Mouse (Mus musculus) ES-Bruce4 (cell line): Measurements from ENCODE around the gene 1700113H08Rik. TPM values are rescaled to one million over a fixed set of nuclear protein-coding genes. Genes with fewer than 3 reads are reported as not detected.

Experiments
- H3K27ac ChIP-seq: 2 replicates; pipeline ENCODE4 v1.5.1; 2012; ENCODE audit warnings: low read length, inconsistent platforms; ENCODE audit not compliant: insufficient read depth
- H3K27me3 ChIP-seq: 2 replicates; pipeline ENCODE4 v1.6.1; 2012; ENCODE audit warnings: mild to moderate bottlenecking, low read length, inconsistent platforms; ENCODE audit not compliant: control insufficient read depth, poor library complexity, insufficient read depth, severe bottlenecking
- H3K36me3 ChIP-seq: 2 replicates; pipeline ENCODE4 v1.6.1; 2012; ENCODE audit warnings: inconsistent platforms, mild to moderate bottlenecking, low read length, moderate library complexity; ENCODE audit not compliant: control insufficient read depth, poor library complexity, insufficient read depth, severe bottlenecking
- H3K4me1 ChIP-seq: one replicate; pipeline ENCODE4 v1.8.1; 2011; ENCODE audit warnings: low read length; ENCODE audit not compliant: control insufficient read depth, insufficient read depth
- H3K4me3 ChIP-seq: 2 replicates; pipeline ENCODE4 v1.5.1; 2011; ENCODE audit warnings: low read depth, mild to moderate bottlenecking, low read length
- H3K9ac ChIP-seq: 2 replicates; pipeline ENCODE4 v1.6.1; 2012; ENCODE audit warnings: low read depth, mild to moderate bottlenecking, inconsistent platforms; ENCODE audit not compliant: poor library complexity, severe bottlenecking
- H3K9me3 ChIP-seq: replicated peaks from 2 replicates; pipeline ENCODE4 v1.6.1; 2012; ENCODE audit warnings: mild to moderate bottlenecking, low read length, inconsistent platforms; ENCODE audit not compliant: control insufficient read depth, poor library complexity, insufficient read depth, severe bottlenecking
- CTCF ChIP-seq: IDR thresholded peaks from one replicate; pipeline ENCODE4 v1.8.1; 2011; ENCODE audit warnings: low read depth, low read length
- EP300 ChIP-seq: IDR thresholded peaks from 2 replicates; pipeline ENCODE4 v1.6.1; 2011; ENCODE audit warnings: low read depth, low read length; ENCODE audit not compliant: insufficient read depth
- POLR2A ChIP-seq: IDR thresholded peaks from one replicate; pipeline ENCODE4 v1.8.1; 2011; ENCODE audit warnings: low read length; ENCODE audit not compliant: insufficient read depth
- polyA plus RNA-seq: library from polyadenylated mRNA; stranded (reverse); fragments of >200 nt; gene quantifications from 2 replicates; pipeline ENCODE4 v1.2.4, GENCODE M21; 2011; ENCODE audit warnings: low read depth; ENCODE audit not compliant: missing spikeins, insufficient read depth, insufficient read length

1700113H08Rik gene
- polyA plus RNA-seq, 1 experiment = not detected

- H3K9ac ChIP-seq = no peak overlapping the region
- no peak overlapping the region for H3K4me3 ChIP-seq
- no peak overlapping the region for H3K27ac ChIP-seq
- no peaks in the 10 kb centered on the region for H3K36me3 ChIP-seq
- H3K9me3 ChIP-seq = no peaks in the 10 kb centered on the region
- no peak for TF ChIP-seq CTCF
- no peak for TF ChIP-seq EP300
- TF ChIP-seq POLR2A = no peak
- no peaks in the 10 kb centered on the region for H3K27me3 ChIP-seq
- no peaks in the 10 kb centered on the region for H3K4me1 ChIP-seq
Observed at GRCm38 (mm10) chr10:87271724-87272123, 213.9 kb downstream of the 1700113H08Rik start.

- Histone ChIP-seq H3K4me3 (no peak overlapping the region), H3K36me3 (no peaks in the 10 kb centered on the region), H3K9ac (no peak overlapping the region), H3K9me3 (no peaks in the 10 kb centered on the region), H3K27me3 (no peaks in the 10 kb centered on the region), H3K4me1 (no peaks in the 10 kb centered on the region), H3K27ac (no peak overlapping the region)
- TF ChIP-seq POLR2A = no peak
- no peak for TF ChIP-seq EP300
- TF ChIP-seq CTCF = no peak
Observed at GRCm38 (mm10) chr10:87272133-87272622, 214.3 kb downstream of the 1700113H08Rik start.

- Histone ChIP-seq H3K4me3 (no peak overlapping the region), H3K4me1 (no peaks in the 10 kb centered on the region), H3K27me3 (no peaks in the 10 kb centered on the region), H3K9me3 (no peaks in the 10 kb centered on the region), H3K27ac (no peak overlapping the region), H3K36me3 (no peaks in the 10 kb centered on the region), H3K9ac (no peak overlapping the region)
- TF ChIP-seq EP300 (no peak), CTCF (no peak), POLR2A (no peak)
Observed at GRCm38 (mm10) chr10:87275075-87275474, 217.2 kb downstream of the 1700113H08Rik start.

Other genes starting within 250 kb of the 1700113H08Rik start
- gene Stab2, start 50.0 kb upstream of the 1700113H08Rik start, polyA plus RNA-seq = not detected in 2 replicates